Mouse (Mus musculus) neutrophil, adult 83 days (primary cell): ENCODE data around the gene Phc2. TPM values are rescaled to one million over a fixed set of nuclear protein-coding genes. Genes with fewer than 3 reads are reported as not detected.

Experiments used
- total RNA-seq, 2 experiments: library from RNA; stranded (reverse); gene quantifications; one replicate each; pipeline ENCODE4 v1.2.4; 2023

The Phc2 gene
- total RNA-seq, result 10 to 100 TPM; 32.5 to 37.4 TPM

DNA sequence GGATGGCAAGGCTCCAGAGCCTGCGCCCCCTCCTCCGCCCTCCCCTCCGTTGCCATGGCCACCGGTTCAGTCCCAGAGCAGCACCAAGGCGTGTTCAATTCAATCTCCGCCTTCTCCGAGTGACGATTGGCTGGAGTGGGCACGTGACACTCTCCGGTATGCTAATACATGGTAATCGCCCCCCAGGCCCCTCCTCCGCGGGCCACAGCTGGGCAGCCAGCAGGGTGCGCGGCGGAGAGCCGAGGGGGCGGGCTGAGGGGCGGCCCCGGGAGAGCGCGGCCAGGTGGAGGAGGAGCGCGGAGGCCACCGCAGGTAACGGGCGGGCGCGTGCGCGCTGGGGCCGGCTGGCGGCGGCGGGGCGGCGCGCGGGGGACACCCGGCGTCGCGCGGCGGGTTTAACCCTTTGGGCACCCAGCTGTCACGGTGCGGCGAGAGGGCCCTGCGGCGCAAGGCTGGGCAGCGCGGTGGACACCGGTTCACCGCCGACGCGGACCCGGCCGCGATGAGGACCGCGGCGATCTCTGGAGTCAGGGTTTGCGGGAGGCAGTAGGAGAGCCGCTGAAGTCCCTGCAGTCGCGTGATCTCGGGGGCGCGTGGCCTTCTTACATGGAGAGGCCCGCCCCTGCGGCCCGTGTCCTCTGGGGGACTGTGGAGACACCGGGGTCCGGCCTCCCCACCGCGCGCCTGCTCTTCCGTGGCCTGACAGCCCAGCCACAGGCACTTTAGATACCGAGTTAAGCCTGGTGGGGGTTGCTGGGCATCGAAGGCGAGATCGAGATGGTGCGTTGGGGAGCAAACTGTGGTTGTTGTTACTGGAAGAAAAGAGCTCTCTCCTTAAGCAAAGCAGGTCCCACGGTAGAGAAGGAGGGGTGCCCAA is at the start of gene Phc2:
Gene Phc2, plus strand, starts transcription at position 198 of the 877 bp plus-strand sequence.

DNA sequence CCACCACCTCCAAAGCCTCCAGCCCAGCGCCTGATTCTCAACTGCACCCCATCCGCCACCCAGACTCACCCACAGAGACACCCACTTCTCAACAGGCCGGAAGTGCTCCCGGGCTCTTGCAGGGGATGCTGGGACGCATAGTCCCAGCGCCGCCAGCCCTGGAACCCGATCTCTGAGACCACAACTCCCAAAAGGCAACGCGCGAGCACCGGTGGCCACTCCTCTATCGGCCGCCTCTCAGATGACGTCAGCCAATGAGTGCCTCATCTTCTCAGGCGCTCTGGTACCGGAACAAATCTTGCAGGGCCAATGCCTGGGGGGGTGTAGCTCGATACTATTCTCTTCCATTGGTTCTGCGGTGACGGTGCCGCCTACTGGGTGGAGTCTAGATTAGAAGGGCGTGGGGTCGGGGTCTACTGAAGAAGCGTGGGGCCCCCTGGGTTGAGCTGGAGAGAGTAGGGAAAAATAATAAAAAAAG is 44.5 kb upstream of the Phc2 start, which contains the start of gene Zscan20:
Gene Zscan20, minus strand, starts transcription at position 174 of the 478 bp plus-strand sequence.

DNA sequence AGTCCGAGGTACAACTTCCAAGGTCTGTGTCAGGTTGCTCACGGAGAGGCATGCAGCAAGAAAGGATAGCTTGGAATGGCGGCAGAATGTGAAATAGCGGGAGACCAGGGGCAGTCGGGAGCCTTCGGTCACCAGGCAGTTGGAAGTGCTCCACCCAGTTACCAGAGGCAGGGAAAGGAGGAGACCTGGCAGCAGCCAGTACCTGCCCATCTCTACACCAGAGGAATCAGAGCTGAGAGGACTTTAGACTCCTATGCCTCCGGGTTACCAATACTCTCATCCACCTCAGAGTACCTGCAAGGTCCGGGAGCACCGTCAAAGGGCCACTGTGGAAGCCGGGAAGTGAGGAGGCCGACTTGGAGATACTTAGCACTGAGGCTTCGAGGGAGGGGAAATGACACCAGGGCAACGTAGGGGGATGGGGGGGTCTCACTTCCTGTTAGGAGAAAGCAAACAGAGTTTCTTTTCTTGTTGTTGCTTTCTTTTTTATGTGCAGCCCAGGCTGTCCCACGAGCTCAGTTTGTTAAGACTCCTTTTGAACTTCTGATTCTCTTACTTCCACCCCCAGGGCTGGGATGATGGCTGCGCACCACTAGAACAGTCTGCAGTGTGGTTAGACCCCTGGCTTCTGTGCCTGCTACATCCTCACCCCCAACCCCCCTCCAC is 36.1 kb upstream of the Phc2 start, which contains the start of gene Tlr12:
Gene Tlr12, minus strand, starts transcription at position 374 of the 666 bp plus-strand sequence.

DNA sequence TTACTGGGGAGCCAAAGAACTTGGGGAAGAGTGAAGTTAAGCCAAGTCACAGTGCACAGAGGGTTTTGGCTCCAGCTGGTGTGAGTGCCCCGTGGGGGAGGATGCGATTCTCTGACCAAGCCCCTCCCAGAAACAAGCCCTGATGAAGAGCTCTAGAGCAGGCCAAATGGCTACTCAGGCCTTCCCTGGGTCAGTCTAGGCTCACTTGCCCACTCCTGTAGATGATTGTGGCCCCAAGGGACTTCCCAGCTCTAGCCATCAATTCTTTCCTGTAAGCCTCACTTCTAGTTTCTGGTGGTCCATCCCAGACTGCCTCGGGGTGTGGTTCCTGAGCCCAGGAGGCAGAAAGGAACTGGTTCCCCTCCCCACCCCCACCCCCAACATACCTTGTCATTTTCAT is 100.6 kb downstream of the Phc2 start, which contains the start of gene A3galt2:
Gene A3galt2, plus strand, starts transcription at position 301 of the 400 bp plus-strand sequence.

Other genes starting within 250 kb of the Phc2 start
- gene Zscan20, start 44.6 kb upstream of the Phc2 start, total RNA-seq, result 1 to 10 TPM; 1.3 to 1.8 TPM
- gene Tlr12, start 36.1 kb upstream of the Phc2 start, total RNA-seq, result under 1 TPM; 0.24 to 0.44 TPM
- under 1 TPM in 1 of 2 experiments, not detected in 1; 0.15 TPM for gene A3galt2, start 100.7 kb downstream of the Phc2 start, total RNA-seq
- gene Zfp362, start 151.3 kb downstream of the Phc2 start, total RNA-seq, result 10 to 100 TPM; 11.0 to 14.9 TPM
- gene Trim62, start 228.9 kb downstream of the Phc2 start, total RNA-seq, result 1 to 10 TPM; 1.0 to 1.3 TPM